Mouse (Mus musculus): ENCODE results near the gene Atp4a.

DNA sequence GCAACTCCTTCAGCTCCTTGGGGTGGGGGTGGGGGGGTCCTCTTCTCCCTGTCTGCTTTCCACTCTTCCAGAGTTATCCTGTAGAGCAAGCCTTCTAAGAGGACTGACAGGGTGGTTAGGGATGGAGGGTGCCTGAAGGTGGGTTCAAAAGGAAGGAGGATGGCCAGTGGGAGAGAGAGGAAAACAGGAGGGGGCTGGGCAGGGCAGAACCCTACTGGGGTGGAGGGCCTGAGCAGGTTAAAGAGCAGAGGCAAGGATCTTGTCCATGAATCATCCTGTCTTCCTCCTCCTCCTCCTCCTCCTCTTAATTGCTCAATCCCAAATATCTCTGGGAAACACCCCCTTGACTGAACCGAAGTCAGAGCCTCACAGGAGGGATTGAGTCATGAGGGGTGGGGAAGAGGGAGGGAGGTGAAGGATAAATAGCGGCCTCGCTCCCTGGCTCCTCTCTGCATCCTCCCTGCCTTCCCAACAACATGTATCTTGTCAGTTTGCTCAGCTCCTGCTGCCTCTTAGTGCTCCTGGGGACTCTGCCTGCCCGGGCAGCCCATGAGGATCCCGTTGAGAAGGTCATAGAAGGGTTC lies 39.2 kb downstream of the Atp4a start, which contains the start of gene Sbsn:
- TF ChIP-seq CTCF (IDR thresholded peaks at IDR 0.05; ENCODE audit: extremely low read depth, insufficient read length, insufficient replicate concordance, low read depth, low read length) (no peak), POLR2A (IDR thresholded peaks at IDR 0.05; ENCODE audit: low read depth, low read length) (no peak)

All from small intestine, adult 2 months (tissue).